Mouse (Mus musculus) testis, adult 2 months (tissue): ENCODE data around the gene Mapre3.

ENCODE experiments used
- CTCF ChIP-seq: fragments of 200-500 bp; IDR thresholded peaks from 2 replicates; pipeline ENCODE4 v1.5.1; 2012; ENCODE audit warnings: low read depth, mild to moderate bottlenecking, inconsistent platforms, low read length, moderate library complexity; ENCODE audit not compliant: control insufficient read depth, insufficient read depth, insufficient replicate concordance
- POLR2A ChIP-seq: fragments of 200-500 bp; IDR thresholded peaks from 2 replicates; pipeline ENCODE4 v1.6.1; 2012; ENCODE audit warnings: low read depth, mild to moderate bottlenecking, inconsistent platforms, low read length, moderate library complexity; ENCODE audit not compliant: control insufficient read depth

DNA sequence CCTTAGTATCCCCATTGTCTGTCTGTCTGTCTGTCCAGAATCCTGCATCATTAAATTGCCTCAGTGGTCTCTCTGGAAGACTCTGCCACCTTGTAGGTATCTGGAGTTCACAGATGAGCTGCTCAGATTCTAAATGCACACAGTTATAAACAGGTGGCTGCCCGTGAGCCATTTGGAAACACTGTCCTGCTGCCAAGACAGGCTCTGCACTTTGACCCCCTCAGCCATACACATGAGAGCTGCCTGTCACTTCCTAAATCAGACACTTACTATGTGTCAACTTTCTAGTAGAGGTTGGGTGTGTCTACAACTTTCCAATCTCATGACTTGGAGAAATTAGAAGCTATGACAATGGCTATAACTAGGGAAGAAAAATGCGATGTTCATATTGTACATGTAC is 25.3 kb downstream of the Mapre3 start:
- no peak for TF ChIP-seq CTCF
- TF ChIP-seq POLR2A, result no peak
